In genomic region chr3:87323778-87324177, GRCm38 (mm10) we compare ENCODE assay signal across 11 mouse cellular contexts. TPM values are rescaled to one million over a fixed set of nuclear protein-coding genes. Genes with fewer than 3 reads are reported as not detected.
DNase-seq lines count a peak whose midpoint lies in the region; ATAC-seq and TF ChIP-seq lines count a peak whose summit lies in the region.
"Had no signal": no experiment of that assay in that cellular context is flagged by ENCODE, and none has a peak within 500 bp of the region (broad histone marks: within the 10 kb centered on the region; RNA-seq: fewer than 3 reads in every experiment).

No protein-coding gene starts in this region.

- ATAC-seq in hindbrain, embryonic 14.5 days (ENCODE audit: low FRiP score) = no peak
- no peak for ATAC-seq in hindbrain, embryonic 13.5 days (ENCODE audit: low FRiP score)
- ATAC-seq in midbrain, postnatal 0 days (ENCODE audit: low FRiP score) = no peak
- no peak for ATAC-seq in midbrain, embryonic 16.5 days

- H3K27ac ChIP-seq in hindbrain, embryonic 14.5 days = no peak overlapping the region
- no peak overlapping the region for H3K27ac ChIP-seq in hindbrain, embryonic 13.5 days
- H3K27ac ChIP-seq in midbrain, postnatal 0 days (ENCODE audit: low read depth, low read length) = no peak overlapping the region
- H3K27ac ChIP-seq in midbrain, embryonic 16.5 days (ENCODE audit: low read length) = no peak overlapping the region
- H3K27ac ChIP-seq: hindbrain, embryonic 10.5 days; limb, embryonic 15.5 days had no signal

- peak; percentile 33 for DNase-seq in hindbrain, embryonic 14.5 days (ENCODE audit: low spot score)
- DNase-seq in midbrain, postnatal 0 days (ENCODE audit: low spot score) = no peak
- DNase-seq in embryo, embryonic 10 days (ENCODE audit: low spot score) = peak; percentile 47
- DNase-seq in splenic B cell, adult 2 months (ENCODE audit: low read depth, low spot score) = peak; percentile 69
- DNase-seq in ovary, postnatal 14 days (ENCODE audit: low spot score) = no peak
- no peak for DNase-seq in frontal cortex, postnatal 10 days (ENCODE audit: low spot score in 2 of 2)

- H3K9me3 ChIP-seq in hindbrain, embryonic 14.5 days (ENCODE audit: control insufficient read depth, low read length) = no peaks in the 10 kb centered on the region
- H3K9me3 ChIP-seq in hindbrain, embryonic 13.5 days = no peaks in the 10 kb centered on the region
- H3K9me3 ChIP-seq in midbrain, postnatal 0 days (ENCODE audit: low read length) = no peaks in the 10 kb centered on the region
- no peaks in the 10 kb centered on the region for H3K9me3 ChIP-seq in midbrain, embryonic 16.5 days (replicated peaks; ENCODE audit: control insufficient read depth, low read length, poor library complexity, severe bottlenecking)
- H3K9me3 ChIP-seq: hindbrain, embryonic 10.5 days; limb, embryonic 15.5 days had no signal

- H3K36me3 ChIP-seq in hindbrain, embryonic 14.5 days (replicated peaks; ENCODE audit: control insufficient read depth, insufficient read depth) = no peaks in the 10 kb centered on the region
- no peaks in the 10 kb centered on the region for H3K36me3 ChIP-seq in hindbrain, embryonic 13.5 days
- H3K36me3 ChIP-seq in midbrain, postnatal 0 days (ENCODE audit: insufficient read depth, low read length) = no peaks in the 10 kb centered on the region
- H3K36me3 ChIP-seq in midbrain, embryonic 16.5 days (ENCODE audit: control insufficient read depth, insufficient read depth, low read length) = no peaks in the 10 kb centered on the region
- no peaks in the 10 kb centered on the region for H3K36me3 ChIP-seq in splenic B cell, adult 2 months (ENCODE audit: control insufficient read depth, insufficient read depth, low read length, poor library complexity, severe bottlenecking)
- H3K36me3 ChIP-seq: hindbrain, embryonic 10.5 days; limb, embryonic 15.5 days had no signal

- 17% methylated on average over 3 of the region's 3 CpGs for WGBS in hindbrain, embryonic 14.5 days
- 10% methylated on average over 3 of the region's 3 CpGs for WGBS in hindbrain, embryonic 13.5 days
- WGBS in midbrain, postnatal 0 days = 16% methylated on average over 3 of the region's 3 CpGs
- WGBS in midbrain, embryonic 16.5 days = 16% methylated on average over 3 of the region's 3 CpGs

- no peak overlapping the region for H3K4me2 ChIP-seq in hindbrain, embryonic 14.5 days (replicated peaks)
- no peak overlapping the region for H3K4me2 ChIP-seq in hindbrain, embryonic 13.5 days
- no peak overlapping the region for H3K4me2 ChIP-seq in midbrain, postnatal 0 days (ENCODE audit: low read depth, low read length, poor library complexity, severe bottlenecking)
- H3K4me2 ChIP-seq in midbrain, embryonic 16.5 days (ENCODE audit: low read length) = no peak overlapping the region
- H3K4me2 ChIP-seq: limb, embryonic 15.5 days had no signal

- H3K27me3 ChIP-seq in hindbrain, embryonic 14.5 days (ENCODE audit: control insufficient read depth, insufficient read depth, low read length) = no peaks in the 10 kb centered on the region
- no peaks in the 10 kb centered on the region for H3K27me3 ChIP-seq in hindbrain, embryonic 13.5 days
- H3K27me3 ChIP-seq in midbrain, postnatal 0 days (ENCODE audit: insufficient read depth, low read length) = no peaks in the 10 kb centered on the region
- no peaks in the 10 kb centered on the region for H3K27me3 ChIP-seq in midbrain, embryonic 16.5 days (ENCODE audit: control insufficient read depth, insufficient read depth, low read depth, low read length)
- H3K27me3 ChIP-seq in splenic B cell, adult 2 months (ENCODE audit: control insufficient read depth, insufficient read depth, low read length, poor library complexity, severe bottlenecking) = no peaks in the 10 kb centered on the region
- H3K27me3 ChIP-seq: limb, embryonic 15.5 days had no signal

- no peak overlapping the region for H3K9ac ChIP-seq in hindbrain, embryonic 14.5 days
- no peak overlapping the region for H3K9ac ChIP-seq in hindbrain, embryonic 13.5 days
- H3K9ac ChIP-seq in midbrain, postnatal 0 days (replicated peaks; ENCODE audit: low read length, poor library complexity, severe bottlenecking) = no peak overlapping the region
- H3K9ac ChIP-seq in midbrain, embryonic 16.5 days (ENCODE audit: low read depth, low read length) = no peak overlapping the region
- H3K9ac ChIP-seq: limb, embryonic 15.5 days had no signal

- no peaks in the 10 kb centered on the region for H3K4me1 ChIP-seq in hindbrain, embryonic 14.5 days (replicated peaks; ENCODE audit: control insufficient read depth, insufficient read depth, low read length)
- no peaks in the 10 kb centered on the region for H3K4me1 ChIP-seq in hindbrain, embryonic 13.5 days (replicated peaks)
- H3K4me1 ChIP-seq in midbrain, postnatal 0 days (ENCODE audit: insufficient read depth, low read length) = no peaks in the 10 kb centered on the region
- H3K4me1 ChIP-seq in midbrain, embryonic 16.5 days (ENCODE audit: control insufficient read depth, insufficient read depth, low read length) = no peaks in the 10 kb centered on the region
- H3K4me1 ChIP-seq: hindbrain, embryonic 10.5 days; limb, embryonic 15.5 days had no signal

- H3K4me3 ChIP-seq in hindbrain, embryonic 14.5 days (replicated peaks; ENCODE audit: low read length) = no peak overlapping the region
- H3K4me3 ChIP-seq in hindbrain, embryonic 13.5 days = no peak overlapping the region
- H3K4me3 ChIP-seq in midbrain, postnatal 0 days (ENCODE audit: low read depth, low read length) = no peak overlapping the region
- no peak overlapping the region for H3K4me3 ChIP-seq in midbrain, embryonic 16.5 days (ENCODE audit: low read depth, low read length)
- H3K4me3 ChIP-seq: hindbrain, embryonic 10.5 days; limb, embryonic 15.5 days had no signal

- TF ChIP-seq CTCF in midbrain, postnatal 0 days (IDR thresholded peaks at IDR 0.05) = peak; percentile 59

RNA-seq across cellular contexts. Expression of gene Cd5l, which starts 33.9 kb away (rescaled TPM):
- 0.12 and 0.30 TPM in 2 replicates for polyA plus RNA-seq in hindbrain, embryonic 14.5 days (2014; fragmentation: Nextera tagmentation; extraction: Ambion mirVana)
- polyA plus RNA-seq in hindbrain, embryonic 13.5 days (2015; fragmentation: Nextera tagmentation; extraction: Ambion mirVana) = 0.09 TPM in 1 of 2 replicates, not detected in the other
- total RNA-seq in midbrain, postnatal 0 days (2014; rRNA removed) = not detected in 2 replicates
- 0.11 TPM in 1 of 2 replicates, not detected in the other for polyA plus RNA-seq in midbrain, postnatal 0 days (2015; fragmentation: Nextera tagmentation; extraction: Ambion mirVana)
- 0.11 and 0.24 TPM in 2 replicates for polyA plus RNA-seq in midbrain, embryonic 16.5 days (2015; fragmentation: Nextera tagmentation; extraction: Ambion mirVana)
- polyA plus RNA-seq: small intestine, adult 2 months had no signal

RNA-seq across cellular contexts. Expression of gene Fcrl1, which starts 52.4 kb away (rescaled TPM):
- not detected in 2 replicates for polyA plus RNA-seq in hindbrain, embryonic 14.5 days (2014; fragmentation: Nextera tagmentation; extraction: Ambion mirVana)
- 0.23 and 0.26 TPM in 2 replicates for polyA plus RNA-seq in hindbrain, embryonic 13.5 days (2015; fragmentation: Nextera tagmentation; extraction: Ambion mirVana)
- not detected in 2 replicates for total RNA-seq in midbrain, postnatal 0 days (2014; rRNA removed)
- 0.22 TPM in 1 of 2 replicates, not detected in the other for polyA plus RNA-seq in midbrain, postnatal 0 days (2015; fragmentation: Nextera tagmentation; extraction: Ambion mirVana)
- 0.13 TPM in 1 of 2 replicates, not detected in the other for polyA plus RNA-seq in midbrain, embryonic 16.5 days (2015; fragmentation: Nextera tagmentation; extraction: Ambion mirVana)

Comparison
In these comparisons a context has a peak if more than half of its experiments do, and no peak if none do; other contexts are left out.
1. DNase-seq: peak in hindbrain, embryonic 14.5 days (single experiment), embryo, embryonic 10 days (single experiment) and splenic B cell, adult 2 months (single experiment); none in midbrain, postnatal 0 days (single experiment), ovary, postnatal 14 days (single experiment) and frontal cortex, postnatal 10 days (0 of 2).